Mouse (Mus musculus) CD8-positive naive resting alpha-beta T cell, adult 2 months (primary cell): Measurements from ENCODE around the gene Slc39a1.
"Not testable (repeated sequence)": the region's sequence is repeated elsewhere in the genome, so short reads cannot be mapped to it uniquely, and the experiment has no call there.

Source experiments
- DNase-seq, 2 experiments: peaks; one replicate each; pipeline ENCODE4 v3.0.0; 2022; ENCODE audit warnings: low read depth in 2 of 2, low spot score in 2 of 2

The Slc39a1 gene

GRCm38 (mm10) chr3:90265034-90265931 is 17.3 kb downstream of the Slc39a1 start, which contains the start of gene Dennd4b:
TSS of gene Dennd4b (plus strand) at chr3:90265185.
- DNase-seq: peak; percentile 85 to 86

- DNase-seq: peak; percentile 42 to 44
These were observed 18.2 kb downstream of the Slc39a1 start for GRCm38 (mm10) chr3:90265932-90266741.

- DNase-seq: peak in 1 of 2 experiments; percentile 5
These were observed 19.2 kb downstream of the Slc39a1 start for GRCm38 (mm10) chr3:90266901-90267775.

GRCm38 (mm10) chr3:90268190-90268589 is 20.2 kb downstream of the Slc39a1 start:
- DNase-seq: no peak

- no peak for DNase-seq
These were observed 21.0 kb downstream of the Slc39a1 start for GRCm38 (mm10) chr3:90268971-90269370.

GRCm38 (mm10) chr3:90270784-90271183 is 22.8 kb downstream of the Slc39a1 start:
- no peak for DNase-seq

GRCm38 (mm10) chr3:90272170-90272569 is 24.2 kb downstream of the Slc39a1 start:
- no peak for DNase-seq

- DNase-seq: no peak
These were observed 25.9 kb downstream of the Slc39a1 start for GRCm38 (mm10) chr3:90273855-90274254.

- no peak for DNase-seq
These were observed 27.3 kb downstream of the Slc39a1 start for GRCm38 (mm10) chr3:90275286-90275685.

- DNase-seq: no peak
These were observed 28.9 kb downstream of the Slc39a1 start for GRCm38 (mm10) chr3:90276858-90277257.

- DNase-seq: no peak
These were observed 29.8 kb downstream of the Slc39a1 start for GRCm38 (mm10) chr3:90277793-90278192.

- no peak for DNase-seq
These were observed 30.2 kb downstream of the Slc39a1 start for GRCm38 (mm10) chr3:90278211-90278610.

- no peak for DNase-seq
These were observed 31.2 kb downstream of the Slc39a1 start for GRCm38 (mm10) chr3:90279216-90279615.

- DNase-seq: no peak
These were observed 31.8 kb downstream of the Slc39a1 start for GRCm38 (mm10) chr3:90279743-90280142.

- DNase-seq: no peak
These were observed 32.7 kb downstream of the Slc39a1 start for GRCm38 (mm10) chr3:90280708-90281107.

- DNase-seq: no peak
These were observed 36.2 kb downstream of the Slc39a1 start for GRCm38 (mm10) chr3:90284150-90284549.

- DNase-seq: not testable (repeated sequence)
These were observed 41.4 kb downstream of the Slc39a1 start for GRCm38 (mm10) chr3:90289403-90289802.

GRCm38 (mm10) chr3:90290602-90291001 is 42.6 kb downstream of the Slc39a1 start:
- no peak for DNase-seq

GRCm38 (mm10) chr3:90291982-90292344 is 44.0 kb downstream of the Slc39a1 start:
- no peak for DNase-seq

GRCm38 (mm10) chr3:90292345-90293275 is 44.6 kb downstream of the Slc39a1 start, which contains the start of gene Gatad2b:
TSS of gene Gatad2b (plus strand) at chr3:90293178.
- DNase-seq: peak; percentile 98
